Mouse (Mus musculus) heart, adult 2 months (tissue): ENCODE measurements around the gene Tm7sf3. TPM values are rescaled to one million over a fixed set of nuclear protein-coding genes. Genes with fewer than 3 reads are reported as not detected.

Source experiments
- DNase-seq, 2 experiments: peaks; one replicate each; pipeline ENCODE4 v3.0.0; 2021
- H3K27ac ChIP-seq: fragments of 200-600 bp; 2 replicates; pipeline ENCODE4 v1.8.1; 2022
- H3K27me3 ChIP-seq: fragments of 200-500 bp; 2 replicates; pipeline ENCODE4 v1.6.1; 2012; ENCODE audit warnings: mild to moderate bottlenecking, low read length, inconsistent platforms, mixed read lengths; ENCODE audit not compliant: control insufficient read depth, insufficient read depth
- H3K36me3 ChIP-seq: fragments of 200-500 bp; 2 replicates; pipeline ENCODE4 v1.6.1; 2012; ENCODE audit warnings: low read length, inconsistent platforms; ENCODE audit not compliant: control insufficient read depth, insufficient read depth
- H3K4me1 ChIP-seq: fragments of 200-500 bp; 2 replicates; pipeline ENCODE4 v1.6.1; 2011; ENCODE audit warnings: low read length; ENCODE audit not compliant: control insufficient read depth, insufficient read depth
- H3K4me3 ChIP-seq: fragments of 200-600 bp; 2 replicates; pipeline ENCODE4 v1.8.1; 2022
- H3K79me2 ChIP-seq: fragments of 200-500 bp; replicated peaks from 2 replicates; pipeline ENCODE4 v1.6.1; 2012; ENCODE audit warnings: mild to moderate bottlenecking, inconsistent platforms, low read length, moderate library complexity, mixed read lengths; ENCODE audit not compliant: control insufficient read depth, insufficient read depth
- H3K9ac ChIP-seq: fragments of 200-500 bp; 2 replicates; pipeline ENCODE4 v1.6.1; 2012; ENCODE audit warnings: low read depth, mild to moderate bottlenecking, control low read depth, inconsistent platforms, low read length, mixed read lengths
- CTCF ChIP-seq: fragments of 200-600 bp; IDR thresholded peaks from 2 replicates; pipeline ENCODE4 v1.8.1; 2022; ENCODE audit warnings: antibody characterized with exemption, mild to moderate bottlenecking, moderate library complexity
- EP300 ChIP-seq: fragments of 200-500 bp; IDR thresholded peaks from 2 replicates; pipeline ENCODE4 v1.6.1; 2011; ENCODE audit warnings: low read depth, low read length, control low read depth; ENCODE audit not compliant: insufficient read depth
- POLR2A ChIP-seq: fragments of 200-500 bp; IDR thresholded peaks from 2 replicates; pipeline ENCODE4 v1.6.1; 2011; ENCODE audit warnings: mild to moderate bottlenecking, low read depth, low read length, control low read depth; ENCODE audit not compliant: insufficient read depth
- WGBS: fragments of 180-500 bp; shearing (Covaris S2); methylation state at CpG from one replicate; pipeline ENCODE4 v1.1.7; 2018; 5-methylcytosine and 5-hydroxymethylcytosine counted together
- intact Hi-C: fragments of 180-260 bp; cut with DNase I; formaldehyde crosslinking; loops from one replicate; pipeline ENCODE4 v1.15.1; 2025
- polyA plus RNA-seq: library from polyadenylated mRNA; depleted of rRNA; stranded (reverse); fragments of >200 nt; gene quantifications from 2 replicates; pipeline ENCODE4 v1.2.3, GENCODE M21; 2012
- total RNA-seq, 2 experiments: library from RNA; stranded (reverse); gene quantifications; 2 replicates each; pipeline ENCODE4 v1.2.3; 2021

Tm7sf3 gene
- total and polyA plus RNA-seq, 3 experiments, result 9.7 to 18.0 (median 14.6) TPM

DNA sequence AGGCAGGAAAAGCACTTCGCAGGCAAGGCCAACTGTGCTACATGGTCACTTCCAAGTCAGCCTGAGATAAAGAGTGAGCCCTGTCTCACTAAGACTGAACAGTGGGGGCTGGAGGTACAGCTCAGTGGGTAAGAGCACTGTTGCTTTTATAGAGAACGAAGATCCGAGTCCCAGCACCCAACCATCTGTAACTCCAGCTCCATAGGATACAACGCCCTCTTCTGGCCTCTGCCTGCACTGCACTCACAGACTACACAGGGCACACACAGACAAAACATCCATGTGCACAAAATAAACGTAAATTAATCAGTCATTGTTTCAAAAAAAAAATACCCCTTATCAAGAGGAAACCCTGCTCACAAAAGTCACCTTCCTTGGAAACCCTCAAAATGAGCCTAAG is 28.7 kb downstream of the Tm7sf3 start:
- no peak for DNase-seq

DNA sequence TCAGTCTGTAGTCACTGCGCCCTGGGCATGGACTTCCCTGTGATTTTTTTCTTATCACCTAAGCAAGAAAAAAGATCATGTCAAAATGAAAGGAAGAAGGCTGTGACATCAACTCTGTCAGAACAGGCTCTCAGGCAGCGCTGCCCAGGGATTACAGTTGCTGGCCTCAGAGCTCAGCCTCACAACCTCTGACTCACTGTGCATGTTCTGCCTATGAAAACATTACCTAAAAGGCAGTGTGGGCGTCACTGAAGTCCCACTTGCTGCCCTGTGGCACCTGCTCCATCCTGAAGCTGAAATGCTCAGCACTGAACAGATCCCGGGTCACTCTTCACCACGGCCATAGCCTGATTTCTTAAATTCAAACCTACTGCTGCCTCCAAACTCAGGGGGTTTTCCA is 29.9 kb downstream of the Tm7sf3 start:
- Histone ChIP-seq H3K4me3 (no peak overlapping the region), H3K27ac (no peak overlapping the region), H3K27me3 (no peaks in the 10 kb centered on the region), H3K4me1 (no peaks in the 10 kb centered on the region), H3K79me2 (no peaks in the 10 kb centered on the region), H3K36me3 (no peaks in the 10 kb centered on the region), H3K9ac (no peak overlapping the region)
- intact Hi-C loops, result no loop called here
- no peak for TF ChIP-seq POLR2A
- no peak for TF ChIP-seq CTCF
- no peak for TF ChIP-seq EP300
- WGBS, result 89% methylated on average over 5 of the region's 5 CpGs
- DNase-seq, result no peak

More for the DNA sequence above, 28.7 kb downstream of the Tm7sf3 start:
- Histone ChIP-seq H3K27ac (no peak overlapping the region), H3K27me3 (no peaks in the 10 kb centered on the region), H3K4me3 (no peak overlapping the region), H3K9ac (no peak overlapping the region), H3K79me2 (no peaks in the 10 kb centered on the region), H3K4me1 (no peaks in the 10 kb centered on the region), H3K36me3 (no peaks in the 10 kb centered on the region)
- intact Hi-C loops, result no loop called here
- TF ChIP-seq CTCF (peak; percentile 21; the same call in 1 of the 2 replicates), POLR2A (no peak)
- WGBS, result 88% methylated on average over 5 of the region's 5 CpGs

DNA sequence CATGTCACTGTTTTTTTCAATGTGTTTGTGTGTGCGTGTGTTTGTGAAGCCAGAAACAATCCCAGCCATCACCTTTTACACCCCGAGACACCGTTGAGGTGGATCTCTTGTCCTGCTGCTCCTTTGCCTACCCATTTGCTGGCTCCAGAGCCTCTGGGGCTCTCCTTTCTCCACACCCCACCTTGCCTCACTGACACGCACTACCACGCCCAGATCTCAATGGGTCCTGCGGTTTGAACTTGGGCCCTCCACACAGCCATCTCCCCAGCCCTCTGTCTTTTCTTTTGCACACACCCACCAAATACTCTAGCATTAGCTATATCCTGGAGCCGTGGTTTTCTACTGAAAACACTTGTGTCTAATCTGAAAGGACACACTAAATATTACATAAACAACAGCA is 30.7 kb downstream of the Tm7sf3 start:
- H3K27me3 ChIP-seq, result no peaks in the 10 kb centered on the region
- TF ChIP-seq POLR2A, result no peak
- no peak overlapping the region for H3K27ac ChIP-seq
- no peak for DNase-seq
- no peaks in the 10 kb centered on the region for H3K36me3 ChIP-seq
- no peaks in the 10 kb centered on the region for H3K79me2 ChIP-seq
- H3K4me1 ChIP-seq, result no peaks in the 10 kb centered on the region
- intact Hi-C loops, result no loop called here
- no peak overlapping the region for H3K4me3 ChIP-seq
- no peak overlapping the region for H3K9ac ChIP-seq
- WGBS, result 90% methylated on average over 7 of the region's 7 CpGs

DNA sequence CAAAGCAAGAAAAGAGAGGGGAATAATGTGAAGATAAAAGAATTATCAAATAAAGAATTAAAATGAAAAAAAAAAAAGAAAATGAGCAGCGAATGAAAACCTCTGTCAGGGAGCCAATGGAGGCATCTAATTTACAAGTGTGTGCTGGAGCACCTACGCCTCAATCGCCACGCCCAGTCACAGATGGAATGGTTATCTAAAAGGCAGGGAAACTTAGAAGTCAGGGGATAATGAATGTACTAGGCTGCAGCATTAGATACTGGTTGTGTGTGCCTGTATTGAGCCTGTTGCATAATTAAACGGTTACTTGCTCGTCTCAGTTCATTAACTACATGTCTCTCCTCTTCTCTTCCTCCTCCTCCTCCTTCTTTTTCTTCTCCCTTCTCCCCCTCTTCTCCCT is 31.2 kb downstream of the Tm7sf3 start:
- WGBS, result 91% methylated on average over 6 of the region's 6 CpGs
- H3K4me1 ChIP-seq, result no peaks in the 10 kb centered on the region
- no peak for DNase-seq
- H3K27me3 ChIP-seq, result no peaks in the 10 kb centered on the region
- no peak overlapping the region for H3K4me3 ChIP-seq
- no peak overlapping the region for H3K27ac ChIP-seq
- no peak for TF ChIP-seq CTCF
- no peak for TF ChIP-seq EP300
- no peak for TF ChIP-seq POLR2A
- H3K79me2 ChIP-seq, result no peaks in the 10 kb centered on the region
- intact Hi-C loops, result no loop called here
- no peak overlapping the region for H3K9ac ChIP-seq
- H3K36me3 ChIP-seq, result no peaks in the 10 kb centered on the region

DNA sequence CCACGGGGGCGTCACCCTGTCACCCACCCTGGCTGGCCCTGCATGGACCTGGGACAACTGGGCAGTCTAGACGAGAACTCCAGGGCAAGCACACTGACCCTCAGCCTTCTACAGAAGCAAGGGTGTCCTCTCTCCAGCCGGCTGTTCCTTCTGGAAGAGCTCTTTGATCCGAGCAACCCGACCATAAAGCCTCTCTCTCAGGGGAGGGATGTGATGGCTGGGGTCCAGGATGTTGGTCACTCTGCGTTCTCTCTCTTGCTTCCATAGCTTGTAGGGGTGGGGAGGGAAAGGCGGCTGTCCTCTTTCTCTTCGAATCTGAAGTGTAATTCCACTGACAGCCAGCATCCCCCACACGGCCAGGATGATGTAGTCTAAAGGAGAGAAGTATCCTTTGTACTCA is 39.0 kb downstream of the Tm7sf3 start:
- no peak for DNase-seq

DNA sequence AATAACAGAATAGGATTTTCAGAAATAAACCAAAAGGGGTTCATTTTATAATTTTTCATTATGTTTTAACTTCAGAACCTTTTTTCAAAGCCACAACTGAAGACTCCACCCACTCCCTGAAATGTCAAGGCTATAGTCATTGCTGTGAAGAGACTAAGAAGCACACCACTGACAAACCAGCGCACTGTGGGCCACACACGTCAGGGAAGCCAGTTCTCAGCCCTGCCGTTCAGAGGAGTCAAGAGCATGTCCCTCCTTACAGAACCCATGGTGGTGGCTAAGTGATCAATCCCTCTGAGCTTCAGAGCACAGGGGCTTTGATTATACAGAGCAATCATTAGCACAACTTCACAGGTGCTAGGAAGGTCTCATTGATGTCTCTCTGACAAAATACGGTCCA is 40.0 kb downstream of the Tm7sf3 start:
- 82% methylated on average over 4 of the region's 4 CpGs for WGBS
- no peaks in the 10 kb centered on the region for H3K36me3 ChIP-seq
- no peak overlapping the region for H3K27ac ChIP-seq
- no peak overlapping the region for H3K9ac ChIP-seq
- intact Hi-C loops, result no loop called here
- H3K4me3 ChIP-seq, result no peak overlapping the region
- no peaks in the 10 kb centered on the region for H3K79me2 ChIP-seq
- DNase-seq, result no peak
- TF ChIP-seq EP300, result no peak
- no peak for TF ChIP-seq POLR2A
- no peak for TF ChIP-seq CTCF
- no peaks in the 10 kb centered on the region for H3K4me1 ChIP-seq
- H3K27me3 ChIP-seq, result no peaks in the 10 kb centered on the region

More for the DNA sequence above, 39.0 kb downstream of the Tm7sf3 start:
- H3K36me3 ChIP-seq, result no peaks in the 10 kb centered on the region
- H3K4me1 ChIP-seq, result no peaks in the 10 kb centered on the region
- H3K4me3 ChIP-seq, result no peak overlapping the region
- no peak overlapping the region for H3K9ac ChIP-seq
- H3K27ac ChIP-seq, result no peak overlapping the region
- intact Hi-C loops, result no loop called here
- no peaks in the 10 kb centered on the region for H3K27me3 ChIP-seq
- WGBS, result 70% methylated on average over 10 of the region's 10 CpGs
- H3K79me2 ChIP-seq, result no peaks in the 10 kb centered on the region
- TF ChIP-seq EP300, result no peak
- TF ChIP-seq CTCF, result no peak
